Mouse (Mus musculus) thymus, postnatal 10 days (tissue): Measurements from ENCODE around the gene Fkbpl.

Experiments used
- DNase-seq, 2 experiments: peaks; one replicate each; pipeline ENCODE4 v3.0.0; 2021; ENCODE audit warnings: low spot score in 2 of 2

The Fkbpl gene

GRCm38 (mm10) chr17:34648141-34648890, 3.8 kb downstream of the Fkbpl start:
- no peak for DNase-seq

DNA sequence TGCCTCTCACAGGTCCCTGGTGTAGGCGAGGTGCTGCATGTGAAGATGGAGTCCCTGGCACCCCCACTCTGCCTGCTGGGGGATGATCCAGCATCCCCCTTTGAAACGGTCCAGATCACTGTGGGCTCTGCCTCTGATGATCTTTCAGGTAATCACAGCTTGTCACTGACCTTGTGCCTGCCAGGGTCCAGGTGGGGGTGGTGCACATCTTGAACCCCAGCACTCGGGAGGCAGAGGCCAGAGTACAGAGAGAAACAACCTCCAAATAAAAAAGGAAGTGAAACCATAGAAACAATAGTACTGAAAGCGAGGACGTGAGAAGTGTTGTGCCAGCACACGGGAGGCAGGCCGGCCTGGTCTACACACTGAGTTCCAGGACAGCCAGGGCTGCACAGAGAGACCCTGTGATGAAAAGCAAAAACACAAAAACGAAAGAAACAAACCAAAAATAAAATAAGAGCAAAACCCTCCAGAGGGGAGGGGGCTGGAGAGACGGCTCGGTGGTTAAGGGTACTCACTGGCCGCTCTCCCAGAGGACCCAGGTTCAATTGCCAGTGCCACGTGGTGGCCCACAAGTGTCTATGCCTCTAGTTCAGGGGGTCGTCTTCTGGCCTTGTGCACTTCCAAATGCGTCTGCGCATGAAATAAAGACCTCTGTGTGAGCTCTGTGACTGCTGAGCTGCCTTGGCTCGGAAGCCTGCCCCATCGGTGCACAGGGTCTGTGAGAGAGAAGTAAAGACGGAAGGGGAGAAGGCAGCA, 4.7 kb downstream of the Fkbpl start:
- no peak for DNase-seq

DNA sequence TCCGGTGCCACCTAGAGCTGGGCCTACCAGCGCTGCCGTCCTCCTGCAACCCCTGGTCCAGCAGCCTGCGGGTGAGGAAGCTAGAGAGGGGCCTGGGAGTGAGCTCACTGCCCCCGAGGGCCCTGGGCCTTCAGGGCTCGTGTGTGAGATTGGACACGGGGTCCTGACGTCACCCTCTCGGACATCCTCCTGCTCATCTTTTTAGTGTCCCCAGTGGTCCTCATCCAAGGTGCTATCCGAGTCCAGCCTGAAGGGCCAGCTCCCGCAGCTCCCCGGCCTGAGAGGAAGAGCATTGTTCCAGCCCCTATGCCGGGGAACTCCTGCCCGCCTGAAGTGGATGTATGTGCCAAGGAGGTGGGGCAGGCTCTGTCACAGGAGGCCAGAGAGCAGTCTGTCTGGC, 6.2 kb downstream of the Fkbpl start:
- DNase-seq, result no peak

- DNase-seq, result peak; percentile 30 to 61
Observed at GRCm38 (mm10) chr17:34651507-34652221, 7.1 kb downstream of the Fkbpl start.

DNA sequence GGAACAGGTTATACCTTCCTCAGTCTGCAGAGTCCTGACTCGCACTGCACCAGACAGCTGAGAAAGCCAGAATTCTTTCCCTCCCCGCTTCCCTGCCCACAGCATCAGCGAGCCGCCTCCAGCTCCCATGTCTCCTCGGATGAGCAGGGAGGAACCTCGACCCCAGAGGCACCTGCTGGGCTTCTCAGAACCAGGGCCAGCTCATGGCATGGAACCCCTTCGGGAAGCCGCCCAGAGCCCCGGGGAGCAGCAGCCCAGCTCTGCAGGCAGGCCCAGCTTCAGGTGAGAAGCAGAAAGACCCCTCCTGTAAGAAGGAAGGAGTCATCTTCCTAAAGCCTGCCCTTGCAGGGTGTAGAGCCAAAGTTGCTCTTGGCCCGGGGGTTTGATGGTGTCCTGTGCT, 8.0 kb downstream of the Fkbpl start:
- no peak for DNase-seq

GRCm38 (mm10) chr17:34652985-34653384, 8.4 kb downstream of the Fkbpl start:
- DNase-seq, result no peak

- peak in 1 of 2 experiments; percentile 71 for DNase-seq
Observed at GRCm38 (mm10) chr17:34653746-34654285, 9.3 kb downstream of the Fkbpl start.

GRCm38 (mm10) chr17:34654392-34654791, 9.8 kb downstream of the Fkbpl start:
- no peak for DNase-seq

- DNase-seq, result no peak
Observed at GRCm38 (mm10) chr17:34655160-34655559, 10.6 kb downstream of the Fkbpl start.

- no peak for DNase-seq
Observed at GRCm38 (mm10) chr17:34655581-34655991, 11.0 kb downstream of the Fkbpl start.

DNA sequence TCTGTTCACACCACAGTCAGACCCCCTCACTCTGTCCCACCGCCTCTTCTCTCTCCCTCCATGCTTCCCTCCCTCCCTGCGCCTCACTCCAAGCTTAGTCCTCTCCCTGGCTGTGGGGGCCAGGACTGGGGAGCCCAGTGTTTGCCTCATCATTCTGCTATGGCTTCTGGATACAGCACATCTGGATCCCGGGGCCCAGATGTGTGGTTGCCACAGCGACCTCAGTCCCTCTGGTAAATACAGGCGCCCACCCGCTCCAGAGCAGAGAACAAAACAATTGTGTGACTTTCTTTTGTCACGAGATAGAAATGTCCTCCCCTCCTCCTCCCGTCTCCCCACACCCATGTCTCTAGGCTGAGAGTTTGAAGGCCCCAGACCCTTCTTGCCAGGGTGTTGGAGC, 12.1 kb downstream of the Fkbpl start:
- DNase-seq, result no peak

GRCm38 (mm10) chr17:34657271-34657670, 12.7 kb downstream of the Fkbpl start:
- no peak for DNase-seq

- no peak for DNase-seq
Observed at GRCm38 (mm10) chr17:34658145-34658544, 13.6 kb downstream of the Fkbpl start.

DNA sequence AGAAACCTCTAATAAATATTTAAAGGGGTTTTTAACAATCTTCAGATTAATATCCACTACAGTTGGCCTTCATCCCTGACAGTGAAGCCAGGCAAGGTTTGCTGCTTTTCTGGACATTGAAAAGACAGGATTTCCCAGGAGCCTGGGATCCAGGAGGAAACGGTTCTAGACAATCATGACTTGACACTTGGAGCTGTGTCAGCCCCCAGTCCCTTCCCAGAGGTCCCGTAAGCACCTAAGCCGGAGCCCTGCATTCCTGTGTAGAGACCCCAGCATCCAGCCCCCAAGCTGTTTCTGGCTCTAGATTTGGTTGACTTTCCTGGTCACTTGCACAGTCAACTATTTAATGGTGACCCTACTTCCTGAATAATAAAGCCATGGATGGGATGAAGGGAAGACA, 14.0 kb downstream of the Fkbpl start:
- no peak for DNase-seq

- DNase-seq, result no peak
Observed at GRCm38 (mm10) chr17:34659181-34659896, 14.8 kb downstream of the Fkbpl start.

DNA sequence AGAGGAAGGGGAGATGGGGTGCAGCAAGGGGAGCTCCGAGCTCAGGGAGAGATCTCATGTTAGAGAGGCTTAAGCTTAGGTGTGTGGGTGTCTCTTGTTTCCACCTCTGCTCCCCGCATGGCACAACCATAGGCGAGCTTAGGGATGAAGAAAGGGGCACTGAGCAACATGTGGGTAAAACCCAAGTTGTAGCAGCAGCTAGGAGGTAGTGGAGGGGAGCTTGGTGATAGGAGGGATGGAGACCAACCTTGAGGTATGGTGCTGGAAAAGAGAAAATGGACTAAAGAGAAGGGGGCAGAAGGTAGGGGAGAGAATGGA, 15.3 kb downstream of the Fkbpl start:
- DNase-seq, result no peak

- no peak for DNase-seq
Observed at GRCm38 (mm10) chr17:34660259-34660820, 15.8 kb downstream of the Fkbpl start.

- DNase-seq, result no peak
Observed at GRCm38 (mm10) chr17:34661121-34661591, 16.6 kb downstream of the Fkbpl start.

GRCm38 (mm10) chr17:34662468-34662867, 17.9 kb downstream of the Fkbpl start:
- no peak for DNase-seq

DNA sequence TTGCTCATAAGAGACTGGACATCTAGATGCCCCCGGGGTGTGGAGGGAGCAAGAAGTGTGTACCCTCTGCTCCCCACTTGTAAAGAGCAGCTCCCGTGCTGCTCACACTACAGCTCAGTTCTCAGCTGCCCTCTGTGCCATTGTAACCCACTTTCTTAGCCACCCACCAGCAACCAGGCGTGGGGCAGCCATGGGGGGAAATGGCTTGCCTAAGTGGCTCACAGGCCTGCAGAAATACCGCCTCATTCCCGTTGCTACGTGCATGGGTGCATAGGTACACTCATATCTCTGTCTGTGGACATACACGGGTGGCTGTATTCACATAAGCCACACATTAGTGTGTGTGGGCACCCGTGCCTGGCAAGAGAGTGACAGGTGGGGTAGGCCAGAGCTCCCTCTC, 18.4 kb downstream of the Fkbpl start:
- no peak for DNase-seq

GRCm38 (mm10) chr17:34663558-34663957, 19.0 kb downstream of the Fkbpl start:
- DNase-seq, result no peak
